Mouse (Mus musculus) G1E (cell line): ENCODE measurements around the gene Krtap4-9.

Experiments used
- CTCF ChIP-seq: IDR thresholded peaks from 2 replicates; pipeline ENCODE4 v1.5.1; 2012; ENCODE audit warnings: low read depth, low read length, inconsistent platforms, mixed read lengths
- TAL1 ChIP-seq: conservative IDR thresholded peaks from 2 replicates; pipeline ENCODE4 v1.6.1; 2012; ENCODE audit warnings: low read depth, low read length, inconsistent platforms, mixed read lengths

DNA sequence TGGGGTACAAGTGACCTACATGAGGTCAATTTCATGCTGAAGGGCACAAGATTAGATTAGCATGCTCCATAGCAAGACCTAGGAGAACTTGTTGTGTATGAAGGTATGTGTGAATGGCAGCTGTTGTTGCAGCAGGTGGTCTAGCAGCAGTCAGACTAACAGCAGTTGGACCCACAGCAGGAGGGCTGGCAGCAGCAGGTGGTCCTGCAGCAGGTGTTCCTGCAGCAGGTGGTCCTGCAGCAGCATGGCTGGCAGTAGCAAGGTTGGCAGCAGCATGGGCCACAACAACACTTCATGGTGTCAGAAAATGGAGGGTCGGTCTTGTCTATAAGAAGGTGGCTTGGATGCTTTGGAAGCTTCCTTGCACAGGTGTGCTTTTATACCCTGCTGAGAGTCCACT is 26.1 kb upstream of the Krtap4-9 start:
- TF ChIP-seq CTCF (no peak), TAL1 (no peak)
